Mouse (Mus musculus) hindbrain, embryonic 13.5 days (tissue): ENCODE results near the gene Car12. TPM values are rescaled to one million over a fixed set of nuclear protein-coding genes. Genes with fewer than 3 reads are reported as not detected.

Experiments
- ATAC-seq: fragments of 200-750 bp; cut with Nextera tagmentation; 2 replicates; pipeline ENCODE4 v1.8.0; 2017; ENCODE audit warnings: moderate TSS enrichment; ENCODE audit not compliant: low FRiP score
- H3K27ac ChIP-seq: fragments of 300-500 bp; sonication (generic); 2 replicates; pipeline ENCODE4 v1.5.1; 2015; ENCODE audit warnings: inconsistent platforms, mild to moderate bottlenecking, moderate library complexity
- H3K27me3 ChIP-seq: fragments of 300-500 bp; sonication (generic); 2 replicates; pipeline ENCODE4 v1.6.1; 2015; ENCODE audit warnings: mild to moderate bottlenecking, inconsistent platforms
- H3K36me3 ChIP-seq: fragments of 300-500 bp; sonication (generic); 2 replicates; pipeline ENCODE4 v1.6.1; 2015; ENCODE audit warnings: mild to moderate bottlenecking, inconsistent platforms
- H3K4me1 ChIP-seq: fragments of 300-500 bp; sonication (generic); replicated peaks from 2 replicates; pipeline ENCODE4 v1.6.1; 2015; ENCODE audit warnings: inconsistent platforms
- H3K4me2 ChIP-seq: fragments of 300-500 bp; sonication (generic); 2 replicates; pipeline ENCODE4 v1.6.1; 2015; ENCODE audit warnings: inconsistent platforms, mild to moderate bottlenecking, moderate library complexity
- H3K4me3 ChIP-seq: fragments of 300-500 bp; sonication (generic); 2 replicates; pipeline ENCODE4 v1.5.1; 2015; ENCODE audit warnings: mild to moderate bottlenecking, inconsistent platforms
- H3K9ac ChIP-seq: fragments of 300-500 bp; sonication (generic); 2 replicates; pipeline ENCODE4 v1.6.1; 2015; ENCODE audit warnings: mild to moderate bottlenecking, inconsistent platforms
- H3K9me3 ChIP-seq: fragments of 300-500 bp; sonication (generic); 2 replicates; pipeline ENCODE4 v1.6.1; 2016; ENCODE audit warnings: inconsistent platforms
- WGBS: fragments of 180-500 bp; shearing (Covaris S2); methylation state at CpG from one replicate; pipeline ENCODE4 v1.1.7; 2015; 5-methylcytosine and 5-hydroxymethylcytosine counted together
- polyA plus RNA-seq: library from polyadenylated mRNA; unstranded; fragments of >200 nt; fragmentation: Nextera tagmentation; extraction: Ambion mirVana; gene quantifications from 2 replicates; pipeline ENCODE4 v1.2.1, GENCODE M21; 2015

Gene Car12
- polyA plus RNA-seq, 1 experiment from 2014 or later = 6.4 TPM

- H3K4me3 ChIP-seq = no peak overlapping the region
- H3K27ac ChIP-seq = no peak overlapping the region
- 74% methylated on average over 4 of the region's 4 CpGs for WGBS
- no peaks in the 10 kb centered on the region for H3K36me3 ChIP-seq
- H3K9me3 ChIP-seq = no peaks in the 10 kb centered on the region
- H3K9ac ChIP-seq = no peak overlapping the region
- H3K27me3 ChIP-seq = no peaks in the 10 kb centered on the region
- no peak overlapping the region for H3K4me2 ChIP-seq
- H3K4me1 ChIP-seq = no peaks in the 10 kb centered on the region
- ATAC-seq = no peak
Observed at GRCm38 (mm10) chr9:66691683-66692305, 21.7 kb upstream of the Car12 start.

GRCm38 (mm10) chr9:66697355-66698140 is 15.9 kb upstream of the Car12 start:
- Histone ChIP-seq H3K4me2 (no peak overlapping the region), H3K4me3 (no peak overlapping the region), H3K27me3 (no peaks in the 10 kb centered on the region), H3K27ac (no peak overlapping the region), H3K9me3 (no peaks in the 10 kb centered on the region), H3K4me1 (peaks cover 4% of the 10 kb centered on the region; the same call in 1 of the 2 replicates), H3K36me3 (no peaks in the 10 kb centered on the region), H3K9ac (no peak overlapping the region)
- 87% methylated on average over 7 of the region's 7 CpGs for whole genome bisulfite sequencing
- no peak for ATAC-seq

GRCm38 (mm10) chr9:66699748-66700147 is 13.7 kb upstream of the Car12 start:
- Histone ChIP-seq H3K4me1 (peaks cover 4% of the 10 kb centered on the region; the same call in 1 of the 2 replicates), H3K9ac (no peak overlapping the region), H3K27me3 (no peaks in the 10 kb centered on the region), H3K27ac (no peak overlapping the region), H3K4me3 (no peak overlapping the region), H3K36me3 (no peaks in the 10 kb centered on the region), H3K4me2 (no peak overlapping the region), H3K9me3 (no peaks in the 10 kb centered on the region)
- no peak for ATAC-seq
- WGBS = 96% methylated on average over 4 of the region's 4 CpGs

GRCm38 (mm10) chr9:66703002-66703401 is 10.5 kb upstream of the Car12 start:
- Histone ChIP-seq H3K36me3 (no peaks in the 10 kb centered on the region), H3K4me2 (no peak overlapping the region), H3K9me3 (no peaks in the 10 kb centered on the region), H3K27ac (no peak overlapping the region), H3K4me1 (peaks cover 7% of the 10 kb centered on the region), H3K9ac (no peak overlapping the region), H3K27me3 (no peaks in the 10 kb centered on the region), H3K4me3 (no peak overlapping the region)
- 86% methylated on average over 4 of the region's 4 CpGs for WGBS
- no peak for ATAC-seq

- H3K27me3 ChIP-seq = no peaks in the 10 kb centered on the region
- H3K4me2 ChIP-seq = no peak overlapping the region
- H3K36me3 ChIP-seq = no peaks in the 10 kb centered on the region
- H3K4me1 ChIP-seq = peaks cover 19% of the 10 kb centered on the region
- no peak for ATAC-seq
- H3K4me3 ChIP-seq = no peak overlapping the region
- H3K9me3 ChIP-seq = no peaks in the 10 kb centered on the region
- H3K27ac ChIP-seq = no peak overlapping the region
- no peak overlapping the region for H3K9ac ChIP-seq
Observed at GRCm38 (mm10) chr9:66705354-66705753, 8.1 kb upstream of the Car12 start.

GRCm38 (mm10) chr9:66705766-66706165 is 7.7 kb upstream of the Car12 start:
- H3K4me2 ChIP-seq = no peak overlapping the region
- no peak for ATAC-seq

GRCm38 (mm10) chr9:66708054-66708772 is 5.3 kb upstream of the Car12 start:
- Histone ChIP-seq H3K4me2 (no peak overlapping the region), H3K4me1 (peaks cover 15% of the 10 kb centered on the region), H3K9me3 (no peaks in the 10 kb centered on the region), H3K36me3 (no peaks in the 10 kb centered on the region), H3K27ac (no peak overlapping the region), H3K4me3 (no peak overlapping the region), H3K27me3 (peaks cover 10% of the 10 kb centered on the region), H3K9ac (no peak overlapping the region)
- ATAC-seq = no peak
- WGBS = 42% methylated on average over 11 of the region's 11 CpGs

More at GRCm38 (mm10) chr9:66705766-66706165, 7.7 kb upstream of the Car12 start:
- Histone ChIP-seq H3K27ac (no peak overlapping the region), H3K36me3 (no peaks in the 10 kb centered on the region), H3K4me1 (peaks cover 19% of the 10 kb centered on the region), H3K9me3 (no peaks in the 10 kb centered on the region), H3K27me3 (no peaks in the 10 kb centered on the region), H3K4me3 (no peak overlapping the region), H3K9ac (no peak overlapping the region)
- WGBS = 54% methylated on average over 2 of the region's 2 CpGs

- H3K4me3 ChIP-seq = no peak overlapping the region
- ATAC-seq = no peak
- H3K4me1 ChIP-seq = peaks cover 22% of the 10 kb centered on the region
- H3K27ac ChIP-seq = no peak overlapping the region
- H3K4me2 ChIP-seq = no peak overlapping the region
- 61% methylated on average over 12 of the region's 12 CpGs for WGBS
- H3K9me3 ChIP-seq = no peaks in the 10 kb centered on the region
- H3K9ac ChIP-seq = no peak overlapping the region
- H3K27me3 ChIP-seq = peaks cover 13% of the 10 kb centered on the region
- no peaks in the 10 kb centered on the region for H3K36me3 ChIP-seq
Observed at GRCm38 (mm10) chr9:66708816-66709555, 4.5 kb upstream of the Car12 start.

- ATAC-seq = no peak
- peaks cover 29% of the 10 kb centered on the region for H3K4me1 ChIP-seq
- WGBS = 83% methylated on average over 6 of the region's 6 CpGs
Observed at GRCm38 (mm10) chr9:66710626-66711025, 2.9 kb upstream of the Car12 start.

GRCm38 (mm10) chr9:66714022-66714515 is 583 bp downstream of the Car12 start:
- Histone ChIP-seq H3K27me3 (peaks cover 29% of the 10 kb centered on the region), H3K36me3 (no peaks in the 10 kb centered on the region), H3K4me3 (peak overlapping the region; percentile 38), H3K9me3 (no peaks in the 10 kb centered on the region), H3K9ac (peak overlapping the region; percentile 61; the same call in 1 of the 2 replicates), H3K4me1 (peaks cover 18% of the 10 kb centered on the region), H3K27ac (no peak overlapping the region), H3K4me2 (peak overlapping the region; percentile 68)
- 19% methylated on average over 12 of the region's 12 CpGs for WGBS
- no peak for ATAC-seq

More at GRCm38 (mm10) chr9:66710626-66711025, 2.9 kb upstream of the Car12 start:
- Histone ChIP-seq H3K27ac (no peak overlapping the region), H3K4me3 (no peak overlapping the region), H3K4me2 (no peak overlapping the region), H3K9me3 (no peaks in the 10 kb centered on the region), H3K36me3 (no peaks in the 10 kb centered on the region), H3K9ac (no peak overlapping the region), H3K27me3 (peaks cover 29% of the 10 kb centered on the region)

- Histone ChIP-seq H3K36me3 (no peaks in the 10 kb centered on the region), H3K4me2 (no peak overlapping the region), H3K4me3 (no peak overlapping the region), H3K27me3 (peaks cover 29% of the 10 kb centered on the region), H3K4me1 (peaks cover 14% of the 10 kb centered on the region), H3K9me3 (no peaks in the 10 kb centered on the region), H3K9ac (no peak overlapping the region), H3K27ac (no peak overlapping the region)
- ATAC-seq = no peak
- WGBS = 90% methylated on average over 2 of the region's 2 CpGs
Observed at GRCm38 (mm10) chr9:66715361-66715760, 1.9 kb downstream of the Car12 start.

GRCm38 (mm10) chr9:66716533-66716932 is 3.0 kb downstream of the Car12 start:
- 95% methylated on average over 3 of the region's 3 CpGs for WGBS
- H3K4me2 ChIP-seq = no peak overlapping the region

More at GRCm38 (mm10) chr9:66716533-66716932, 3.0 kb downstream of the Car12 start:
- no peak for ATAC-seq
- H3K4me3 ChIP-seq = no peak overlapping the region
- no peak overlapping the region for H3K9ac ChIP-seq
- H3K9me3 ChIP-seq = no peaks in the 10 kb centered on the region
- H3K4me1 ChIP-seq = peaks cover 14% of the 10 kb centered on the region
- H3K27ac ChIP-seq = no peak overlapping the region
- no peaks in the 10 kb centered on the region for H3K36me3 ChIP-seq
- H3K27me3 ChIP-seq = peaks cover 29% of the 10 kb centered on the region
